Mouse (Mus musculus) ovary, adult 18-20 months (tissue): ENCODE data around the gene Camkv.
A peak's percentile ranks its signal among the peaks of the same experiment; 100 is the strongest.

Experiments used
- DNase-seq: peaks from one replicate; pipeline ENCODE4 v3.0.0; 2022; ENCODE audit warnings: low spot score, mixed read lengths

Gene Camkv

GRCm38 (mm10) chr9:107923956-107924355 lies 11.5 kb upstream of the Camkv start:
- DNase-seq: no peak

- DNase-seq: no peak
These were observed 10.2 kb upstream of the Camkv start for GRCm38 (mm10) chr9:107925251-107925650.

- no peak for DNase-seq
These were observed 8.5 kb upstream of the Camkv start for GRCm38 (mm10) chr9:107926920-107927420.

- no peak for DNase-seq
These were observed 7.7 kb upstream of the Camkv start for GRCm38 (mm10) chr9:107927749-107928148.

- DNase-seq: no peak
These were observed 7.3 kb upstream of the Camkv start, which contains the start of gene Actl11 for GRCm38 (mm10) chr9:107928169-107928568. Gene Actl11 (plus strand): TSS chr9:107928469.

GRCm38 (mm10) chr9:107932221-107932620 lies 3.3 kb upstream of the Camkv start:
- DNase-seq: no peak

GRCm38 (mm10) chr9:107934146-107934545 lies 1.3 kb upstream of the Camkv start:
- DNase-seq: no peak

- DNase-seq: no peak
These were observed 328 bp downstream of the Camkv start for GRCm38 (mm10) chr9:107935790-107936214.

GRCm38 (mm10) chr9:107936215-107936822 lies 845 bp downstream of the Camkv start:
- no peak for DNase-seq

- no peak for DNase-seq
These were observed 1.4 kb downstream of the Camkv start for GRCm38 (mm10) chr9:107936831-107937230.

GRCm38 (mm10) chr9:107947241-107948194 lies 12.0 kb downstream of the Camkv start:
- DNase-seq: no peak

- no peak for DNase-seq
These were observed 13.9 kb downstream of the Camkv start for GRCm38 (mm10) chr9:107949184-107949921.

- DNase-seq: no peak
These were observed 14.4 kb downstream of the Camkv start, which contains the start of gene Traip for GRCm38 (mm10) chr9:107949922-107950235. Gene Traip (plus strand): TSS chr9:107950136.

- DNase-seq: peak; percentile 83
These were observed 15.2 kb downstream of the Camkv start for GRCm38 (mm10) chr9:107950460-107951355.

GRCm38 (mm10) chr9:107955613-107956289 lies 20.3 kb downstream of the Camkv start:
- no peak for DNase-seq

- DNase-seq: no peak
These were observed 21.7 kb downstream of the Camkv start for GRCm38 (mm10) chr9:107957141-107957540.

GRCm38 (mm10) chr9:107959896-107960295 lies 24.4 kb downstream of the Camkv start:
- no peak for DNase-seq

- no peak for DNase-seq
These were observed 25.5 kb downstream of the Camkv start for GRCm38 (mm10) chr9:107960928-107961327.

- no peak for DNase-seq
These were observed 25.9 kb downstream of the Camkv start for GRCm38 (mm10) chr9:107961351-107961762.

GRCm38 (mm10) chr9:107961881-107962280 lies 26.4 kb downstream of the Camkv start:
- DNase-seq: no peak

GRCm38 (mm10) chr9:107962916-107963315 lies 27.4 kb downstream of the Camkv start:
- no peak for DNase-seq
